Mouse (Mus musculus) midbrain, postnatal 0 days (tissue): ENCODE measurements around the gene Harbi1. TPM values are rescaled to one million over a fixed set of nuclear protein-coding genes. Genes with fewer than 3 reads are reported as not detected.

Experiments
- ATAC-seq: fragments of 200-750 bp; cut with Nextera tagmentation; 2 replicates; pipeline ENCODE4 v1.8.0; 2017; ENCODE audit warnings: moderate number of reproducible peaks, mild to moderate bottlenecking, moderate TSS enrichment, moderate library complexity; ENCODE audit not compliant: low FRiP score
- DNase-seq: peaks from one replicate; pipeline ENCODE4 v3.0.0-alpha.2; 2015; ENCODE audit warnings: low spot score
- H3K27ac ChIP-seq: fragments of 300-500 bp; sonication (generic); 2 replicates; pipeline ENCODE4 v1.5.1; 2014; ENCODE audit warnings: low read depth, mild to moderate bottlenecking, low read length, mixed read lengths
- H3K27me3 ChIP-seq: fragments of 300-500 bp; sonication (generic); 2 replicates; pipeline ENCODE4 v1.6.1; 2014; ENCODE audit warnings: low read length, control low read depth, mixed read lengths; ENCODE audit not compliant: insufficient read depth
- H3K36me3 ChIP-seq: fragments of 300-500 bp; sonication (generic); 2 replicates; pipeline ENCODE4 v1.6.1; 2014; ENCODE audit warnings: low read length, control low read depth, mixed read lengths; ENCODE audit not compliant: insufficient read depth
- H3K4me1 ChIP-seq: fragments of 300-500 bp; sonication (generic); 2 replicates; pipeline ENCODE4 v1.6.1; 2014; ENCODE audit warnings: mild to moderate bottlenecking, control low read depth, antibody characterized with exemption, low read length, mixed read lengths; ENCODE audit not compliant: insufficient read depth
- H3K4me2 ChIP-seq: fragments of 300-500 bp; sonication (generic); 2 replicates; pipeline ENCODE4 v1.6.1; 2014; ENCODE audit warnings: low read depth, mild to moderate bottlenecking, low read length, mixed read lengths; ENCODE audit not compliant: poor library complexity, severe bottlenecking
- H3K4me3 ChIP-seq: fragments of 300-500 bp; sonication (generic); 2 replicates; pipeline ENCODE4 v1.5.1; 2014; ENCODE audit warnings: low read depth, mild to moderate bottlenecking, low read length, moderate library complexity
- H3K9ac ChIP-seq: fragments of 300-500 bp; sonication (generic); replicated peaks from 2 replicates; pipeline ENCODE4 v1.6.1; 2014; ENCODE audit warnings: mild to moderate bottlenecking, low read length, moderate library complexity, mixed read lengths; ENCODE audit not compliant: poor library complexity, severe bottlenecking
- H3K9me3 ChIP-seq: fragments of 300-500 bp; sonication (generic); 2 replicates; pipeline ENCODE4 v1.6.1; 2016; ENCODE audit warnings: low read length, control low read depth
- CTCF ChIP-seq: IDR thresholded peaks from 2 replicates; pipeline ENCODE4 v1.5.1; 2016; ENCODE audit warnings: antibody characterized with exemption, mild to moderate bottlenecking
- WGBS: fragments of 180-500 bp; shearing (Covaris S2); extraction: QIAGEN DNeasy Blood & Tissue Kit; methylation state at CpG from one replicate; pipeline ENCODE4 v1.1.7; 2014; 5-methylcytosine and 5-hydroxymethylcytosine counted together
- polyA plus RNA-seq: library from polyadenylated mRNA; unstranded; fragments of >200 nt; fragmentation: Nextera tagmentation; extraction: Ambion mirVana; gene quantifications from 2 replicates; pipeline ENCODE4 v1.2.1, GENCODE M21; 2015
- total RNA-seq: library from RNA; depleted of rRNA; stranded (reverse); fragments of >200 nt; gene quantifications from 2 replicates; pipeline ENCODE4 v1.2.3, GENCODE M21; 2014

Gene Harbi1
- total and polyA plus RNA-seq, 2 experiments from 2014 or later: 11.7 to 12.3 TPM

- H3K4me1 ChIP-seq: peaks cover 4% of the 10 kb centered on the region; the same call in 1 of the 2 replicates
- no peaks in the 10 kb centered on the region for H3K36me3 ChIP-seq
- H3K4me3 ChIP-seq: no peak overlapping the region
- no peak for TF ChIP-seq CTCF
- no peak overlapping the region for H3K9ac ChIP-seq
- no peaks in the 10 kb centered on the region for H3K27me3 ChIP-seq
- no peak overlapping the region for H3K27ac ChIP-seq
- H3K4me2 ChIP-seq: no peak overlapping the region
- DNase-seq (no peak), ATAC-seq (no peak)
- H3K9me3 ChIP-seq: no peaks in the 10 kb centered on the region
Measured at GRCm38 (mm10) chr2:91706456-91706855, 4.2 kb upstream of the Harbi1 start.

- Histone ChIP-seq H3K27ac (no peak overlapping the region), H3K4me3 (no peak overlapping the region), H3K9ac (no peak overlapping the region), H3K36me3 (no peaks in the 10 kb centered on the region), H3K27me3 (no peaks in the 10 kb centered on the region), H3K4me1 (peaks cover 4% of the 10 kb centered on the region; the same call in 1 of the 2 replicates), H3K4me2 (no peak overlapping the region), H3K9me3 (no peaks in the 10 kb centered on the region)
- ATAC-seq (no peak), DNase-seq (no peak)
- 93% methylated on average over 6 of the region's 6 CpGs for WGBS
- TF ChIP-seq CTCF: no peak
Measured at GRCm38 (mm10) chr2:91708361-91708760, 2.3 kb upstream of the Harbi1 start.

GRCm38 (mm10) chr2:91711256-91711925, 739 bp downstream of the Harbi1 start:
- Histone ChIP-seq H3K9me3 (no peaks in the 10 kb centered on the region), H3K27ac (peak overlapping the region; percentile 74), H3K36me3 (no peaks in the 10 kb centered on the region), H3K4me2 (peak overlapping the region; percentile 80), H3K4me3 (peak overlapping the region; percentile 89), H3K9ac (peak overlapping the region; percentile 81), H3K27me3 (no peaks in the 10 kb centered on the region), H3K4me1 (peaks cover 4% of the 10 kb centered on the region; the same call in 1 of the 2 replicates)
- 6% methylated on average over 8 of the region's 8 CpGs for whole genome bisulfite sequencing
- ATAC-seq (no peak), DNase-seq (no peak)
- no peak for TF ChIP-seq CTCF

GRCm38 (mm10) chr2:91714921-91715320, 4.3 kb downstream of the Harbi1 start:
- Histone ChIP-seq H3K4me2 (no peak overlapping the region), H3K36me3 (peaks cover 7% of the 10 kb centered on the region; the same call in 1 of the 2 replicates), H3K4me1 (no peaks in the 10 kb centered on the region; the same call in 1 of the 2 replicates), H3K9ac (no peak overlapping the region), H3K27ac (no peak overlapping the region), H3K9me3 (no peaks in the 10 kb centered on the region), H3K27me3 (no peaks in the 10 kb centered on the region), H3K4me3 (no peak overlapping the region)
- DNase-seq (no peak), ATAC-seq (no peak)
- no peak for TF ChIP-seq CTCF
- 46% methylated on average over 1 of the region's 1 CpGs for WGBS

- DNase-seq: no peak
- TF ChIP-seq CTCF: no peak
- ATAC-seq: no peak
- H3K4me2 ChIP-seq: no peak overlapping the region
- no peaks in the 10 kb centered on the region for H3K27me3 ChIP-seq
- no peak overlapping the region for H3K4me3 ChIP-seq
- no peaks in the 10 kb centered on the region for H3K4me1 ChIP-seq
- no peak overlapping the region for H3K27ac ChIP-seq
- H3K36me3 ChIP-seq: peaks cover 10% of the 10 kb centered on the region
- H3K9me3 ChIP-seq: no peaks in the 10 kb centered on the region
- 80% methylated on average over 6 of the region's 6 CpGs for WGBS
- no peak overlapping the region for H3K9ac ChIP-seq
Measured at GRCm38 (mm10) chr2:91718276-91718675, 7.6 kb downstream of the Harbi1 start.

- no peak for DNase-seq
- Histone ChIP-seq H3K27ac (no peak overlapping the region), H3K9me3 (no peaks in the 10 kb centered on the region), H3K4me2 (no peak overlapping the region), H3K9ac (no peak overlapping the region), H3K36me3 (peaks cover 10% of the 10 kb centered on the region), H3K4me3 (no peak overlapping the region), H3K27me3 (no peaks in the 10 kb centered on the region), H3K4me1 (no peaks in the 10 kb centered on the region)
- 78% methylated on average over 4 of the region's 4 CpGs for WGBS
- no peak for ATAC-seq
- no peak for TF ChIP-seq CTCF
Measured at GRCm38 (mm10) chr2:91723382-91723781, 12.7 kb downstream of the Harbi1 start.
